Mouse (Mus musculus) thymus, adult 2 months (tissue): ENCODE measurements around the gene Fcrlb.

Experiments
- CTCF ChIP-seq: fragments of 200-500 bp; IDR thresholded peaks from 2 replicates; pipeline ENCODE4 v1.5.1; 2012; ENCODE audit warnings: mild to moderate bottlenecking, control low read depth, low read length, moderate library complexity, borderline replicate concordance; ENCODE audit not compliant: control insufficient read depth, poor library complexity, insufficient read depth; ENCODE audit errors: extremely low read depth
- POLR2A ChIP-seq: fragments of 200-500 bp; IDR thresholded peaks from 2 replicates; pipeline ENCODE4 v1.6.1; 2012; ENCODE audit warnings: mild to moderate bottlenecking, low read length, control low read depth, moderate library complexity; ENCODE audit not compliant: control insufficient read depth, poor library complexity, insufficient read depth; ENCODE audit errors: extremely low read depth

DNA sequence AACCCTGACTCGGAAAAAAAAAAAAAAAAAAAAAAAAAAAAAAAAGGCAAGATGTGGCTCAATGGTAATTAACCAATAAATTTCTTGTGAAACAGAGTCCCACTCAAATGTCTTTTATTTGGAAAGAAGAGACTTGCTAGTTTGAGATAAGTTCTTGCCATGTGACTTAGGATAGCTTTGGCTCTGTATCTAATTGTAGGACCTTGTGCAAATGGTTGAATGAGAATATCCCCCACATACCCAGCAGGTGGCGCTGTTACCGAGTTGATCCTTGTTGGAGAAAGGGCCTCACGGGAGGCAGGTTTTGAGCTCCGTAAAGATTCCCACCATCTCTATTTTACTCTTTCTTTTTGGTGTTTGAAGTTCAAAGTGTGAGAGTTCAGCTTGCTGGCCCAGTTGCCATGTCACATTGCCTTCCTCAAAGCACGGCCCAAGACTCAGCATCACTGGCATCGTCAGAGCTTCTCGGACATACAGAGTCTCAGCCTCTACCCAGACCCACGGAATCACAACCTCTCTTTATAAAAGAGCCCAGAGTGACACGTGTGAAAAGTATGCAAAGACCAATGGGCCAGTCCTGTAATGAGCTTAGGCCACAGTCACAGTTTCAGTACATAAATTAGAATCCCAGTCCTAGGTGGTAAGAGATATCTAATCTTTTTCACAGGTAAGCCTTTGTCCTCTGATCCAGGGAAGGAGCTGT lies 11.1 kb downstream of the Fcrlb start:
- TF ChIP-seq CTCF, result no peak
- TF ChIP-seq POLR2A, result no peak
